Mouse (Mus musculus) erythroblast, embryonic 14.5 days (primary cell): Measurements from ENCODE around the gene Mrps7. TPM values are rescaled to one million over a fixed set of nuclear protein-coding genes. Genes with fewer than 3 reads are reported as not detected.

ENCODE experiments used
- H3K27me3 ChIP-seq: 2 replicates; pipeline ENCODE4 v1.6.1; 2012; ENCODE audit warnings: inconsistent platforms; ENCODE audit not compliant: control insufficient read depth
- H3K36me3 ChIP-seq: 2 replicates; pipeline ENCODE4 v1.6.1; 2012; ENCODE audit warnings: mild to moderate bottlenecking, inconsistent platforms; ENCODE audit not compliant: control insufficient read depth
- H3K4me1 ChIP-seq: 2 replicates; pipeline ENCODE4 v1.6.1; 2012; ENCODE audit warnings: inconsistent platforms; ENCODE audit not compliant: control insufficient read depth
- H3K4me3 ChIP-seq: replicated peaks from 2 replicates; pipeline ENCODE3; 2012; ENCODE audit warnings: moderate library complexity, mild to moderate bottlenecking, inconsistent platforms
- H3K9me3 ChIP-seq: 2 replicates; pipeline ENCODE4 v1.6.1; 2012; ENCODE audit warnings: low read length, inconsistent platforms, mixed read lengths; ENCODE audit not compliant: control insufficient read depth
- GATA1 ChIP-seq: IDR thresholded peaks from 2 replicates; pipeline ENCODE4 v1.6.1; 2012; ENCODE audit warnings: low read length, inconsistent platforms, mixed read lengths
- TAL1 ChIP-seq: IDR thresholded peaks from 3 replicates; pipeline ENCODE4 v1.6.1; 2012; ENCODE audit warnings: low read length, inconsistent platforms, mixed read lengths
- polyA plus RNA-seq: library from polyadenylated mRNA; stranded (reverse); fragments of >175 nt; gene quantifications from 2 replicates; pipeline ENCODE4 v1.2.3, GENCODE M21; 2012

The Mrps7 gene
- polyA plus RNA-seq, 1 experiment: 6.7 TPM

DNA sequence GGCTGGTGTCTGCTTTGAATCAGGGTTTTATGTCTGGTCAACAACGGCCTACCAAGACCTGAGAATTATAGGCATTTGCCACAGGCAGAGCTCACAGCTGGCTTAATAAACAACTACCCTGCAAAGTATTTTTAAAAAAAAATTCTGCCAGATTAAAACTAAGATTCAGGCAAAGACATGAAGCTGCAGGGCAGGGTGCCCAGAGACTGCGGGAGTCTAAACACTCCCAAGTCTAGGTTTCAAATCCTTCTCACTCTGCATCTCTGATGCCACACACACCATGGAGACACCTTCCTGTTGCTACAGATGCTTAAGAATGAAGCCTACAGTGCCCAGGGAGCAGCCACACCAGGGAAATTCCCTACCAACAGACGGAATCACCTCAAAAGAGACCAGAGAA, 48.0 kb downstream of the Mrps7 start:
- Histone ChIP-seq H3K4me1 (peaks cover 4% of the 10 kb centered on the region; the same call in 1 of the 2 replicates), H3K36me3 (peaks cover 71% of the 10 kb centered on the region)

DNA sequence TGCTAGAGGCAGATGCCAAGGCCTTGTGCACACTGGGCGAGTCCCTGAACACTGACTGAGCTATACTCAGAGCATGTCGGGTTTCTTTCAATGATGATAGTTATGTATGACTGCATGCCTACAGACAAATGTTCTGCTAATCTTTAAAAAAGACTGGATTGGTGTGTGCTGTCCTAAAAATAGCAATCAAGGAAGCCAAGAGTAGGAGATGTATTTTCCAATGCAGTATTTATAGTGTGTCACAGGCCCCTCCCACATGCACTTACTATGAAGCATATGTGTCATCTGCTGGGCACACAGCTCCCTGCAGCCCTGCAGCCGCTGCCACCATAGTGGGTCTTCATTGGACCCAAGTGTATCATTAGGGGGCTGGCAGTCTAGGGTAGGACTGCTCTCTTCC, 49.5 kb downstream of the Mrps7 start:
- H3K27me3 ChIP-seq: no peaks in the 10 kb centered on the region
- TF ChIP-seq TAL1 (no peak), GATA1 (no peak)
- no peaks in the 10 kb centered on the region for H3K9me3 ChIP-seq
- peaks cover 62% of the 10 kb centered on the region for H3K36me3 ChIP-seq
- H3K4me1 ChIP-seq: peaks cover 4% of the 10 kb centered on the region; the same call in 1 of the 2 replicates
- H3K4me3 ChIP-seq: no peak overlapping the region

More for the DNA sequence above, 48.0 kb downstream of the Mrps7 start:
- Histone ChIP-seq H3K27me3 (no peaks in the 10 kb centered on the region), H3K4me3 (no peak overlapping the region), H3K9me3 (no peaks in the 10 kb centered on the region)
- no peak for TF ChIP-seq TAL1
- no peak for TF ChIP-seq GATA1

DNA sequence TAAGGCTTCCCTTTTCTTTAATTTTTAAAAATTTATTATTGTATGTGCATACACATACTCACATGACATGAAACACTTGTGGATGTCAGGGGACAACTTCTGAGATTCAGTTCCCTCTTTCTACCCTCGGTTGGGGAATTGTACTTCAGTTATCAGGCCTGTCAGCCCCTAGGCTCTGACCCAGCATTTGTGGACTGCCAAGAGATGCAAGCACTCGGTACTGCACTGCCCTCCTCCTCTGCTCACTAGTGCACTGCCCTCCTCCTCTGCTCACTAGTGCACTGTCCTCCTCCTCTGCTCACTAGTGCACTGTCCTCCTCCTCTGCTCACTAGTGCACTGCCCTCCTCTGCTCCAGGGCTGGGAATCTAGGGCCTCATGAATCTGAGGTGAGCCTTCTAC, 50.4 kb downstream of the Mrps7 start:
- H3K9me3 ChIP-seq: no peaks in the 10 kb centered on the region
- H3K27me3 ChIP-seq: no peaks in the 10 kb centered on the region
- H3K4me3 ChIP-seq: no peak overlapping the region
- TF ChIP-seq TAL1: no peak
- TF ChIP-seq GATA1: no peak
- H3K4me1 ChIP-seq: peaks cover 4% of the 10 kb centered on the region; the same call in 1 of the 2 replicates
- H3K36me3 ChIP-seq: peaks cover 54% of the 10 kb centered on the region

Other genes with a start within 250 kb of the Mrps7 start
- 0.03 TPM in 1 of 2 replicates, not detected in the other for gene Hid1, start 236.2 kb upstream of the Mrps7 start, polyA plus RNA-seq
- gene Cdr2l, start 222.0 kb upstream of the Mrps7 start, polyA plus RNA-seq: 0.01 TPM in 1 of 2 replicates, not detected in the other
- gene Mrpl58, start 200.2 kb upstream of the Mrps7 start, polyA plus RNA-seq: 5.7 and 6.6 TPM in 2 replicates
- gene Atp5h, start 184.0 kb upstream of the Mrps7 start, polyA plus RNA-seq: 19.5 and 23.1 TPM in 2 replicates
- 1.3 and 1.9 TPM in 2 replicates for gene Kctd2, start 183.8 kb upstream of the Mrps7 start, polyA plus RNA-seq
- gene Trim80, start 163.4 kb upstream of the Mrps7 start, polyA plus RNA-seq: not detected in 2 replicates
- gene Slc16a5, start 141.5 kb upstream of the Mrps7 start, polyA plus RNA-seq: 0.02 TPM in 1 of 2 replicates, not detected in the other
- gene Armc7, start 128.3 kb upstream of the Mrps7 start, polyA plus RNA-seq: 0.73 and 0.87 TPM in 2 replicates
- 4.8 and 6.4 TPM in 2 replicates for gene Nt5c, start 112.1 kb upstream of the Mrps7 start, polyA plus RNA-seq
- 82.3 and 86.6 TPM in 2 replicates for gene Jpt1, start 89.5 kb upstream of the Mrps7 start, polyA plus RNA-seq
- gene Sumo2, start 67.6 kb upstream of the Mrps7 start, polyA plus RNA-seq: 31.3 and 32.9 TPM in 2 replicates
- gene Nup85, start 39.5 kb upstream of the Mrps7 start, polyA plus RNA-seq: 2.8 and 4.0 TPM in 2 replicates
- 0.78 and 0.93 TPM in 2 replicates for gene Gga3, start 126 bp downstream of the Mrps7 start, polyA plus RNA-seq
- 3.6 and 4.8 TPM in 2 replicates for gene Mif4gd, start 9.0 kb downstream of the Mrps7 start, polyA plus RNA-seq
- gene Slc25a19, start 24.4 kb downstream of the Mrps7 start, polyA plus RNA-seq: 0.99 and 1.3 TPM in 2 replicates
- 3.4 and 3.8 TPM in 2 replicates for gene Grb2, start 104.7 kb downstream of the Mrps7 start, polyA plus RNA-seq
- gene Tmem94, start 161.5 kb downstream of the Mrps7 start, polyA plus RNA-seq: 6.1 and 6.3 TPM in 2 replicates
- gene Caskin2, start 209.7 kb downstream of the Mrps7 start, polyA plus RNA-seq: 10.9 and 12.1 TPM in 2 replicates
- 3.4 and 4.5 TPM in 2 replicates for gene Tsen54, start 210.8 kb downstream of the Mrps7 start, polyA plus RNA-seq
- 2.1 and 2.3 TPM in 2 replicates for gene Llgl2, start 220.1 kb downstream of the Mrps7 start, polyA plus RNA-seq